Mouse (Mus musculus) cerebellum, adult 9-11 months (tissue): ENCODE data around the gene Clec2g.
"Not testable (repeated sequence)": the region's sequence is repeated elsewhere in the genome, so short reads cannot be mapped to it uniquely, and the experiment has no call there.

Experiments used
- DNase-seq: peaks from one replicate; pipeline ENCODE4 v3.0.0; 2022

Clec2g gene

GRCm38 (mm10) chr6:128972156-128972555, 38.0 kb downstream of the Clec2g start:
- DNase-seq = no peak

- DNase-seq = no peak
These were observed 38.7 kb downstream of the Clec2g start for GRCm38 (mm10) chr6:128972687-128973438.

GRCm38 (mm10) chr6:128973439-128973697, 39.2 kb downstream of the Clec2g start:
- no peak for DNase-seq

GRCm38 (mm10) chr6:128974850-128975249, 40.7 kb downstream of the Clec2g start:
- DNase-seq = not testable (repeated sequence)

DNA sequence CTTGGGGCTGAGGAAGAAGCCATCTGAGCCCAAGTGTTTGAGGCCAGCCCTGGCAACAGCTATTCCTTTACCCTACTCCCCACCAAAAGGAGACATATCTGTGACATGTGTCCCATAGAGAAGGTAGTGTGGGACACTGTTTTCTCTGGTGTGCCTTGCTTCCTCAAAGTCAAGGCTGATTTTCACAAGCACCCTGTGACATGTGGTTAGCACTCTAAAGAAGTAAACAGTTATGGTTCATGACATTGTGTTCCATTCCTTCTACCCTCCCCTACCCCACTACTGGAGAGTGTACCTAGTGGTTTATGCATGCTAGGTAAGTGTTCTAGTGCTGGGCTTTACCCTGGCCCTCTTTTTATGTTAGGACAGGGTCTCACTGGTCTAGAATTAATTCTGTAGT, 42.0 kb downstream of the Clec2g start:
- DNase-seq = no peak

DNA sequence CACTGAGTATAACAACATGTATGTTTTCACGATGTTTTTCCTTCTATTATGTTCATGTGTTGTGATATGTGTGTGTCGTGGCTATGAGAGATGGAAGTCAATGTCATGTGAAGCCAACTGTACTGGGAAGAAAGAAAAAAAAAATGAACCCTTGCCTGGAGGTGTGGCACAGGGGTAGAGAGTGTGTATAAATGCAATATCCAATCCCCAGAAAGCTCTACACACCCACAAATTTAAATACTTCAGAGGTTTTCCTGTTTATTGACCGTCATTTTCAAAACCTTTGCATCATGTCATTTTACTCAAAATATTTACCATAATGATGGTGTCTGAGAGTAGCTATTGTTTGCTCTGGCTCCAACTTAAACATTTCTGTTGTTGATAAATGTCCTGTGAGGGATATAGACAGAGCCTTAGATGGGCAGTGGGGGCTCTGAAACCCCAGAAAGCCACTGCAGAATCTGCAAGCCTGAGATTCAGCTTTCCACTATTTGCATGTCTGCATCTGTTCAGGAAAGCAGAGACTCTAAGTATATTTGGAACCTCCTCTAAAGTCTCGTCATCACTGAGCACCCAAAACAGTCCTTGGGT, 47.9 kb downstream of the Clec2g start:
- DNase-seq = not testable (repeated sequence)

DNA sequence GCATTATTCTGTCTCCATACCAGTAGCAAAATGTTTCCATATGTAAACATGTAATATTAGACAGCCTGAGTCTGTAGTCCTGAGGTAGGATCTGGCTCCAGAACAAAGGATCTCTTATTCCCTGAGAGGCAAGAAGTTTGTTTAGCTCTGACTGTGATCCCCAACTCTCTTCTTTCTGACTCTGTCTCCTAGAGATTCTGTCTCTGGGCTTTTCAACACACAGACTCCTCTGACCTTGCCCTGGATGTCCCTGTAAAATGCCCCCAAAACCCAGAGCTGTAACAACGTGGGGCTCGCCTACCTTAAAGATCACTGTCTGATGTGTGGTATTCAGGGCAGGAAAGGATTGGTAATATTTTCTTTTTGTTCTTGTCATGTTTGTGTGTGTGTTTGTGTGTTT, 58.2 kb downstream of the Clec2g start:
- no peak for DNase-seq

DNA sequence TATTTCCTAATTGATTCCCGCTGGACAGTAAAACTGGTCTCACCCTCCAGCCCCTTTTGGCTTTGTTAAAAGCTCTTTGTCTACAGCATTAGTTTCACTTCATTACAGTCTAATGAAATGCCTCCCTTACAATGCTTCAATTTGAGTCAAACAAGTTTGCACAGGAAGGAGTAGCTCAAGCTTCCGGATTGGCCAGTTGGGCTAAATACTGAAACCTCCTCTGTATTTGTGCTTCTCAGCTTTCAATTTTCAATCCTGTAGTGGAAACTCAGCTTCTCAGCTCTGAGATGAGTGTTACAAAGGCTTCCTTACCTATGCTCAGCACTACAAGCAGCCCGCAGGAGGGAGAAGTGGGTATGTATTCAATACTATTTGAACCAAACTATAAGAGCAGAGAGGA, 58.6 kb downstream of the Clec2g start:
- no peak for DNase-seq

- no peak for DNase-seq
These were observed 59.0 kb downstream of the Clec2g start for GRCm38 (mm10) chr6:128993221-128993620.

DNA sequence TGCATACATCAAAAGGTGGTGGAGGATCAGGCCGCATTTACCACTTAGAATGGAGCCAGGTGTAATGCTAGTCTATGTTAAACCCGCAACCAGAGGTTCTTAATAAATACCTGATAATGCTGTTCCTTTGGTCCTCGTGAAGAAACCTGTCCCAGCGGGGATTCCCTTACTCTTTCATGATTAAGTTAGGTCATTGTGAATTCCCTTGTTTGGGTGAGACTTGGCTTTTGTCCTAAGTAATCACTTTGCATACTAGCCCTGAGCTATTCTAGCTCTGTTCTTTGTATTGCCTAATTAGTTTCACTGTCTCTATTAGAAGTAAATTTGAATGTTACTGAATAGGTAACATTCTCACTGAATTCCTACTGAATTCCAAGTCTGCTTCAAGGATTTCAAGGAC, 60.2 kb downstream of the Clec2g start:
- DNase-seq = no peak

GRCm38 (mm10) chr6:128994742-128995141, 60.6 kb downstream of the Clec2g start:
- DNase-seq = no peak

GRCm38 (mm10) chr6:128995250-128996053, 61.3 kb downstream of the Clec2g start:
- no peak for DNase-seq

DNA sequence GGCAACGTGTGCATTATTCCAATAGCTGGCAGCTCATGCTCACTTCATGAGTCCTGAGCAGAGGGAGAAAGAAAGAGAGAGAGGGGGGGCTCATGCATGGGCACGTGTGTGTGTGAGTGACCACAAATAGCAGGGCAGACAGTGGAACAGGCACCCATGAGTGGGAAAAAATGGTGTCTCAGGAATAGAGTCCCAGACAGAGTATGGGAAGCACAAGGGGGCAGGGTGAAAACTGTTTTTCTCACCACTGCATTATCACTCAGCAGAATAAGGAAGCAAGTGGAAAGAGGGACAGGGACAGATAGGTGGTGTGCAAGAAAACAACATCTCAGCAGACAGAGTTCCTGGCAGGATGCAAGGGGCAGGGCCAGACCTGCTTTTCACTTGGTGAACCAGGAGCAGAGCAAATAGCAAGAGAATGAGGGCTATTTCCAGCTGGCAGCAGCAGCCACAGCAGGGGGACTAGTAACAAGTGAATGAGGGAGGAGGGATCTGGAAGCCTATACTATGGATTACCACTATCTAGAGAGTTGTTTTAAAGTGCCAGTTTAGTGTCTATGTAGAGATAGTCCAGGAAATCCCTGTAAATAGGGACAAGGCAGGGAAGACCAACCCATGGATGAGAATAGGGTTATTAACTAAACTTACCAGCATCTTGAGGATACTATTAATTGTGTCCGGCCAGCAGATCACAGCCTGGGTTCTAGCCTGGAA, 62.0 kb downstream of the Clec2g start:
- no peak for DNase-seq

DNA sequence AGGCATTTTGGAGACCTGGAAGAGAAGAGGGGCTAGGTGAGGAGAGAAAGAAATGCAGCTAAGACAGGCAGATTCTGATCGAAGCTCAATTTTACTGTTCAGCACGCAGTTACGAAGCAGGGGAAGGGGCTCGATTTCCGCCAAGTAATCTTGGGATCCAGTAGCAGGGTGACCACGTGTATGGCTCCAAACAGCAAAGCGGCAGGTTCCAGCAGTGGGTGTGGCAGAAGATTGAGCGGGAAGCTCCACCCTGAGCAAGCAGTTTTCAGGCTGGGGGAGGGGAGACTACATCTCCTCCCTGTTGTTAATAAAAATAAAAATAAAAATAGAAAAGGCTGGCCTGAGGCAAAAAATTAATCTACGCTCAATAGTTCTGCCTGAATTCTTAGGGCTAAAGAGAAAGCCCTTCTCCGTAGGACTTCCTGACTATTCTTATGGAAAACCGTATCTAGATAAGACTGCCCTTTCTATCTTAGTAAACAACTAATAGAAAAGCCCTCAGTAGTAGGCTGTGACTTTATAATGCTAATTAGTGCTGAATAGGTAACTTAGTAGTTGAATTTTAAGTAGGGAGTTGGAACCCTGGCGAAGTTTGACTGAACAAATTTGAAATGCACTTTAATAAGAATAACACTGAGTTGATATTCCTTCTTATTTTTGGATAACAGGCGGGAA, 62.7 kb downstream of the Clec2g start:
- no peak for DNase-seq

DNA sequence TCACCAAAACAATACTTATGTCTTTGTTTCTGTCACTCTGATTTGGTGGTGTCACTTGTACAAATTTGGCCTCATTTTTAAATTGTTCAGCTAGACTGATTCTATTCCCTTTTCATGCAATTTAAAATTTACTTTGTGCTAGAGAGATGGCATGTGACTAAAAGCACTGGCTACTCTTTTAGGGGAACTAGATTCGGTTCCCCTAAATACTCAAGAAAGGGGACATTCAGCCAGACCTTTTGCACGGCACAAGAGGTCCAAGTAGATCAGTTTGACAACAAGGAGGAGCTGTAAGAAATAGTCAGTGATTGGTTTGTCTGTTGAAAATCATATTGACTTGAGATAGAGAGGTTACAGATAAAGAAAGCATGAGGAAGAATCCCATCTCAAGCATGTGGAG, 67.2 kb downstream of the Clec2g start:
- DNase-seq = no peak

DNA sequence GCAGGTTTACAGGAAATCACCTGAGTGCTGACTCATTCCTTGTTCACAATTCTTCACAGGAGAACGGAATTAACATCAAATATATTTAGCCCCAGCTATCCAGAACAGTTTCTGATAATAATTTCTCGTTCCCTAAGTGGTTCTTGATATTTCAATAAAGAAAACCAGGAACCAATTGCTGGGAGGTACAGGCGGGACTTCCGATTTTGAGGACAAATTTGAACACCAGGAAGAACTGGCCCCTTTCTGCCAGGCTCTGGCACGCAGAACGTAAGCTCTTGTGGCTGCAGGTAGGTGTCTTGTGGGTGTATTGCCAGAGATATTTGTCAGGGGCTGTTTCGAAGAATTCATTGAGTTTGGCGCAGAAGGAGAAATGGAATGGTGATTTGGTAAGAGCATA, 74.4 kb downstream of the Clec2g start:
- no peak for DNase-seq

DNA sequence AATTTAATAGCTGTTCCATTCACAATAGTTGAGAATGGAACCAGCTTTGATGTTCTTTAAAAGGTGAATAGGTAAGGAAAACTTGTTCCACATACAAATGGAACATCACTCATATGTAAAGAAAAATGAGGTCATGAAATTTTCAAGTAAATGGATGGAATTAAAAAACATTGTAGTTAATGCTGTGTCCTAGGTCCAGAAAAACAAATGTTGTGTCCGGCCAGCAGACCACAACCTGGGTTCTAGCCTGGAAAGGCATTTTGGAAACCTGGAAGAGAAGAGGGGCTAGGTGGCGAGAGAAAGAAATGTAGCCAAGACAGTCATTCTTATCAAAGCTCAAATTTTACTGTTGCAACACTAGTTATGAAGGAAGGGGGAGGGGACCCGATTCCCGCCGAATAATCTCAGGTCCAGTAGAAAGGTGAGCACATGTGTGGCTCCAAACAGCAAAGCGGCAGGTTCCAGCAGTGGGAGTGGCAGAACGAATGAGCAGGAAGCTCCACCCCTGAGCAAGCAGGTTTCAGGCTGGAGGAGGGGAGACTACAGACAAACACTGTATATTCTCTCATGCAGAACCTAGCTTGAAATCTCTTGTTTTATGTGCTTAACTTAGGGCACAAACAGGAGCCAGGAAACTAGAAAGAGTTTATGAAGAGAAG, 75.8 kb downstream of the Clec2g start:
- not testable (repeated sequence) for DNase-seq

- no peak for DNase-seq
These were observed 76.3 kb downstream of the Clec2g start for GRCm38 (mm10) chr6:129010505-129010873.

DNA sequence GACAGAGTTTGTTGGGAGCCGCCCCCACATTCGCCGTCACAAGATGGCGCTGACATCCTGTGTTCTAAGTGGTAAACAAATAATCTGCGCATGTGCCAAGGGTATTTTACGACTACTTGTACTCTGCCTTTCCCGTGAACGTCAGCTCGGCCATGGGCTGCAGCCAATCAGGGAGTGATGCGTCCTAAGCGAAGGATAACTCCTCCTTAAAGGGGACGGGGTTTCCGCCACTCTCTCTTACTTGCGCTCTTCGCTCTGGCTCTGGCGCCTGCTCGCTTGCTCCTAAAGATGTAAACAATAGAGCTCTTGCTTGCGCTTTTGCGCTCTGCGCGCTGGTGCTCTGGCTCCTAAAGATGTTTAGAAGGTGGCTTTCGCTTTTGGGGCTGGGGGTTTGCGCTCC, 77.8 kb downstream of the Clec2g start:
- DNase-seq = not testable (repeated sequence)

GRCm38 (mm10) chr6:129012966-129013365, 78.8 kb downstream of the Clec2g start:
- DNase-seq = no peak

- no peak for DNase-seq
These were observed 79.6 kb downstream of the Clec2g start for GRCm38 (mm10) chr6:129013762-129014276.

DNA sequence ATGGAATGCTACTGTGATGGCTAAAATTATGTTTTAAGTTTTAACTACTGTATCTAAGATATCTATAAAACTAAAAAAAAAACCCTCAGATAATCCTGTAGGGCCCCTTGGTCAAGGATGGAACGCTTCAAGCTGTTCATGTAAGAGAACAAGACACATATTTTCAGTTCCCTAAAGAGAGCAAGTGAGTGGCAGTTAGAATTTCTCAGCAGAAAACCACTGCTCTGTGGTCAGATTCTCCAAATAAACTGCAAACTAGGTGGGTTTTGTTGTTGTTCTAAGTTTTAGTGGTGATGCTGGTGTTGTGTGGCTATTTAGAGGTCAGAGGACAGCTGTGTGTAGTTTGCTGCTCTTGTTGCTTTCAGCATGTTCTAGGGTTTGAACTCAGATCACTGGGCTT, 80.2 kb downstream of the Clec2g start:
- DNase-seq = no peak
